Mouse (Mus musculus) ES-E14 (cell line): ENCODE results near the gene Tmem223. TPM values are rescaled to one million over a fixed set of nuclear protein-coding genes. Genes with fewer than 3 reads are reported as not detected.

Source experiments
- DNase-seq: peaks from one replicate; pipeline ENCODE4 v3.0.0-alpha.2; 2013; ENCODE audit warnings: low read depth, low spot score
- H3K27ac ChIP-seq: 2 replicates; pipeline ENCODE4 v1.5.1; 2012; ENCODE audit warnings: low read depth, mild to moderate bottlenecking, low read length, moderate library complexity, mixed read lengths; ENCODE audit not compliant: poor library complexity, insufficient read depth, severe bottlenecking
- H3K36me3 ChIP-seq: 2 replicates; pipeline ENCODE4 v1.6.1; 2012; ENCODE audit warnings: mild to moderate bottlenecking, low read length, moderate library complexity, mixed read lengths; ENCODE audit not compliant: control insufficient read depth, poor library complexity, insufficient read depth, severe bottlenecking
- H3K4me1 ChIP-seq, 2 experiments: fragments of 150-350 bp in 1 of 2; sonication (generic) in 1 of 2; 2 replicates each; pipeline ENCODE4 v1.6.1; 2012; ENCODE audit warnings: low read length in 2 of 2, mild to moderate bottlenecking in 1 of 2, mixed read lengths in 1 of 2; ENCODE audit not compliant: control insufficient read depth in 2 of 2, insufficient read depth in 2 of 2, poor library complexity in 1 of 2
- H3K4me3 ChIP-seq, 2 experiments: fragments of 150-350 bp in 1 of 2; sonication (generic) in 1 of 2; 2 replicates each; pipeline ENCODE4 v1.5.1; 2012; ENCODE audit warnings: low read length in 2 of 2, low read depth in 1 of 2, mild to moderate bottlenecking in 1 of 2, mixed read lengths in 1 of 2; ENCODE audit not compliant: insufficient read depth in 1 of 2, poor library complexity in 1 of 2, severe bottlenecking in 1 of 2
- H3K9ac ChIP-seq: 2 replicates; pipeline ENCODE4 v1.6.1; 2012; ENCODE audit warnings: low read depth, mild to moderate bottlenecking, low read length, mixed read lengths; ENCODE audit not compliant: poor library complexity, insufficient read depth, severe bottlenecking
- H3K9me3 ChIP-seq: fragments of 150-350 bp; sonication (generic); 2 replicates; pipeline ENCODE4 v1.6.1; 2012; ENCODE audit warnings: low read depth, mild to moderate bottlenecking, low read length; ENCODE audit not compliant: control insufficient read depth, insufficient read depth
- CHD2 ChIP-seq: IDR thresholded peaks from 2 replicates; pipeline ENCODE4 v1.6.1; 2014; ENCODE audit warnings: mild to moderate bottlenecking, low read depth, low read length, inconsistent platforms
- HCFC1 ChIP-seq: IDR thresholded peaks from 2 replicates; pipeline ENCODE4 v1.6.1; 2012; ENCODE audit warnings: low read length, inconsistent platforms, borderline replicate concordance; ENCODE audit not compliant: insufficient read depth
- MAFK ChIP-seq: IDR thresholded peaks from 2 replicates; pipeline ENCODE4 v1.6.1; 2014; ENCODE audit warnings: mild to moderate bottlenecking, low read depth, low read length, inconsistent platforms; ENCODE audit not compliant: insufficient read depth
- ZC3H11A ChIP-seq: IDR thresholded peaks from 2 replicates; pipeline ENCODE4 v1.6.1; 2012; ENCODE audit warnings: low read depth, mild to moderate bottlenecking, inconsistent platforms, low read length, borderline replicate concordance
- ZNF384 ChIP-seq: IDR thresholded peaks from 2 replicates; pipeline ENCODE4 v1.6.1; 2012; ENCODE audit warnings: low read depth, low read length, inconsistent platforms
- in situ Hi-C, 2 experiments: fragments of 600-800 bp; cut with MboI; formaldehyde crosslinking; loops; one replicate each; pipeline ENCODE4 v1.15.1; 2025; ENCODE audit warnings: low sequenced_read_pairs in 2 of 2, inconsistent platforms in 1 of 2; ENCODE audit not compliant: unreplicated experiment in 2 of 2
- total RNA-seq: library from RNA; depleted of rRNA; stranded (reverse); fragments of 300-350 nt; gene quantifications from 2 replicates; pipeline ENCODE4 v1.2.3, GENCODE M21; 2012

Gene Tmem223
- total RNA-seq, 1 experiment, result 77.3 TPM

- Histone ChIP-seq H3K9me3 (no peaks in the 10 kb centered on the region), H3K4me1 (no peaks in the 10 kb centered on the region), H3K27ac (no peak overlapping the region), H3K9ac (peak overlapping the region; percentile 81), H3K36me3 (peaks cover 28% of the 10 kb centered on the region), H3K4me3 (peak overlapping the region; percentile 88 to 89)
- no peak for DNase-seq
- in situ Hi-C loops, result no loop called here
- TF ChIP-seq MAFK (no peak), ZC3H11A (no peak), CHD2 (no peak), HCFC1 (no peak), ZNF384 (no peak)
Measured at GRCm38 (mm10) chr19:8742176-8742575, 28.6 kb upstream of the Tmem223 start.

DNA sequence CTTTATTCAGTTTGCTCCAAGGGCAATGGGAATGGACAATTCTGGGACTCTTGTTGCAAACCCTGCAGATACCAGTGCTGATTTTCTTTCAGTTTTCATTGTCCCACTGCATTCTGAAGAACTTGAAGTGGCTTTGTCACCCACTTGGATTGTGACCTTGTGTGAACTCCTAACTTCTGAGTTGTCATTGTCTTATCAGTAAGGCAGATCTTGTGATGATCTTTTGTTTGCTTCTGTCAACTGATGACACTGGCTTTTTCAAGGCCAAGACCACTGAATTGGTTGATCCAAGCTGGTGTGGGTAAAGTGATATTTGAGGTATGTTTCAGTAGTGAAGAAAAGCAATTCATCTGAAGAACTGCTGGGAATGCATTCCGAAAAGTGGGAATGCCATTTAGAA, 25.4 kb upstream of the Tmem223 start:
- Histone ChIP-seq H3K4me1 (no peaks in the 10 kb centered on the region), H3K27ac (no peak overlapping the region), H3K4me3 (no peak overlapping the region), H3K9me3 (no peaks in the 10 kb centered on the region), H3K9ac (no peak overlapping the region), H3K36me3 (peaks cover 21% of the 10 kb centered on the region)
- in situ Hi-C loops, result no loop called here
- no peak for DNase-seq
- TF ChIP-seq MAFK, result no peak
- TF ChIP-seq ZC3H11A, result no peak
- no peak for TF ChIP-seq CHD2
- TF ChIP-seq HCFC1, result no peak
- TF ChIP-seq ZNF384, result no peak

GRCm38 (mm10) chr19:8747368-8747767, 23.4 kb upstream of the Tmem223 start:
- in situ Hi-C loops, result no loop called here
- TF ChIP-seq ZNF384 (peak; percentile 96), ZC3H11A (0 out of 2 replicates have a peak, but pooled peaks have one; percentile 2), MAFK (no peak)
- no peak for DNase-seq
- H3K9ac ChIP-seq, result no peak overlapping the region
- H3K36me3 ChIP-seq, result peaks cover 19% of the 10 kb centered on the region
- no peak overlapping the region for H3K4me3 ChIP-seq
- no peaks in the 10 kb centered on the region for H3K4me1 ChIP-seq
- no peak overlapping the region for H3K27ac ChIP-seq
- H3K9me3 ChIP-seq, result no peaks in the 10 kb centered on the region

DNA sequence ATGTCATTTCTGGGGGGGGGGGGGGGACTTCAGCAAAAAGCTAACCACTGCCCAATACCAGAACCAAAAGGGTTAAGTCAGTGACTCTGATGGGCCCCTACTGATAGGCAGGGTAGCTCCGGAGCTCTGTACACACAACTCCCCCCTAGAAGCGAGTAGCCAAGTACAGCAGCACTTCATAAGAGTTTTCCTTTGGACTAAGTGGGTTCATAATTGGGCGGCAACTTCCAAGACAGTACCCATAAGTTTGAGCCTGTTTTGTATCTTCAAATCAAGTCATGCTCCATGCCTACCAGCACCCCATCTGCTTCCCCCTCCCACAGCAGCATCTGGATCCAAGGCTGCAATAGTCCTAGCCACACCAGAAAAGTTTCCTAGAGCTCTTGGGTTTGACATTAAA, 15.1 kb upstream of the Tmem223 start:
- Histone ChIP-seq H3K4me3 (no peak overlapping the region), H3K27ac (no peak overlapping the region), H3K9me3 (no peaks in the 10 kb centered on the region), H3K9ac (no peak overlapping the region), H3K36me3 (peaks cover 13% of the 10 kb centered on the region), H3K4me1 (no peaks in the 10 kb centered on the region)
- in situ Hi-C loops, result no loop called here
- TF ChIP-seq CHD2 (no peak), HCFC1 (no peak), ZNF384 (no peak), MAFK (no peak), ZC3H11A (no peak)
- DNase-seq, result no peak

DNA sequence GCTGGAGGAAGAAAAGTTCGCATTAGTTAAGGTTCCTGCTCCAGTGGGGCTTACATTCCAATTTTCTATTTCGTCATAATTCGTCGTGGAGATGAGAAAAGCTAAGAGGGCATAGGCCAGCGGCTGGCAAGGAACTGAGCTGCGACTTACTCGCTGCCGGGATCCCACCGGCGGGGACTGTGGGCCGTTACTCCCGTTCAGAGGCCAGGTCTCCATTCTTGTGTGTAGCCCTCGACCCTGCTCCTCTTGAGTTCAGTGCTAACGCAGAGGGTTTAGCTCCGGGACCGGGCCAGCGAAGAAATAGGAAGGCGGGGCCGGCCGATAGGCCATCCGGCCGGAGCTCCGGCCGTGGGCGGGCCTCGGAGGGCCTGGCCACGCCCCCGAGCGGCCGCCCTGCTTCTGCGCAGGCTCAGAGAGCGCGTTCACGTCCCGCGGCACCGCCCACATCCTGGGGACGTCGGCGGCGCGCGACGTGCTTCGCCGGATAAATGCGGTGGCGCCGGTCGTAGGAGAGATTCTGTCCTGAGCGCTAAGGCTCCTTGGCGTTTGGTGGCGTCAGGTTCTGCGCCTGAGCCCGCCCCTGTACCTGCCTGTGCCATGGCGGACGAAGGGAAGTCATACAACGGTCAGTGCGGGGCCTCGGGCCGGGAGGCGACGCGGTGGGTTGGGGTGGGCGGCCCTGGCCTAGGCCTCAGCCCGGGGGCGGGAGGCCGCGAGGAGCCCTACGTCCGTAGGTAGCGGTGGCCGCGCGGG, 14.0 kb upstream of the Tmem223 start, which contains the start of gene Nxf1:
Gene Nxf1, plus strand, starts transcription at position 439 of the 753 bp plus-strand sequence.
- no peaks in the 10 kb centered on the region for H3K9me3 ChIP-seq
- in situ Hi-C loops, result no loop called here
- TF ChIP-seq ZNF384, result no peak
- no peak for TF ChIP-seq MAFK
- TF ChIP-seq ZC3H11A, result no peak
- TF ChIP-seq CHD2, result no peak
- no peak; the same call in 1 of the 2 replicates for TF ChIP-seq HCFC1
- H3K27ac ChIP-seq, result peak within 1 kb of the TSS; percentile 89
- H3K4me3 ChIP-seq, result peak within 1 kb of the TSS; percentile 93 to 95
- H3K36me3 ChIP-seq, result peaks cover 12% of the 10 kb centered on the region
- DNase-seq, result peak; percentile 86
- no peaks in the 10 kb centered on the region for H3K4me1 ChIP-seq
- H3K9ac ChIP-seq, result peak within 1 kb of the TSS; percentile 96
